Mouse (Mus musculus): Measurements from ENCODE around the gene Ppm1m. TPM values are rescaled to one million over a fixed set of nuclear protein-coding genes. Genes with fewer than 3 reads are reported as not detected.

The Ppm1m gene
- polyA plus RNA-seq, 1 experiment = 42.1 TPM

DNA sequence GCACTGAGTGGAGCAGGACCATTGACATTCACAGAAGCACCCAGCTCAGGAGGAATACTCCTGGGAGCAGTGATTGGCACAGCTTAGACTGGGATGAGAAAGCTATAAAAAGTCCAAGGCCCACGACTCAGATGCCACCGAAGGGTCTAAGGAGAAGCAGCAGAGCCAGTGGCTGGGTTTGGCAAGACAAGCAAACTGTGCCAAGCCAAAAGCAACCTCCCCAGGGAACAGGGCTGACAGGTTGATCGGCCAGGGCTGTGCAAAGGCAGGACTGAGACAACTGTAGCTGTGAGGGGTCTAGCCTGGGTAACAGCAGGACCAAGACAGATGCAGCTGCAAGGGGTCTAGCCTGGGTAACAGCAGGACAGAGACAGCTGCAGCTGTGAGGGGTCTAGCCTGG lies 33.4 kb upstream of the Ppm1m start:
- Histone ChIP-seq H3K4me3 (ENCODE audit: insufficient read depth, low read length) (no peak overlapping the region), H3K27ac (ENCODE audit: insufficient read depth, low read length) (no peak overlapping the region), H3K4me1 (ENCODE audit: control insufficient read depth, insufficient read depth, low read length) (peaks cover 1% of the 10 kb centered on the region; the same call in 1 of the 2 replicates)
- TF ChIP-seq POLR2A (IDR thresholded peaks at IDR 0.05; ENCODE audit: extremely low read depth, insufficient read depth, low read length) (no peak), CTCF (IDR thresholded peaks at IDR 0.05; ENCODE audit: extremely low read depth, insufficient read depth, low read length) (no peak)

DNA sequence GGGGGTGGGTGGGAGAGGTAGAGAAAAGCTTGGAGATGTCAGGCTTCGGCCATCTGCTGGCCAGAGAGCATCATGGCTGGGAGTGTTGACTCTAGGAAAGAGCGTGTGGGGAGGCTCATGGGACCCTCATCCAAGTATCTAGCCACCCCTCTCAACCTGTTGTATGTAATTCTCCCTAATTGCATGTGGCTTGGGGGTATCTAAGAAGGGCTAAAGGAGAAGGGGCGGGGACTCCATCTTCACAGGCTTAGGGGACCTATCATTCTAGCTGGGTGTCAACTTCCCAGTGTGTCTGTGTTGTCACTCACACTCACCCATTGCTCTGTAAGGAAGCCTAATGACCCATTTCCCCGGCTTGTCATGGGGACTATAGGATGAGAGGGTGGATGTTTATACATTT lies 32.3 kb upstream of the Ppm1m start:
- H3K4me1 ChIP-seq (ENCODE audit: control insufficient read depth, insufficient read depth, low read length) = peaks cover 1% of the 10 kb centered on the region; the same call in 1 of the 2 replicates
- H3K27ac ChIP-seq (ENCODE audit: insufficient read depth, low read length) = no peak overlapping the region
- H3K4me3 ChIP-seq (ENCODE audit: insufficient read depth, low read length) = no peak overlapping the region
- 0 out of 2 replicates have a peak, but pooled peaks have one; percentile 9 for TF ChIP-seq CTCF (IDR thresholded peaks at IDR 0.05; ENCODE audit: extremely low read depth, insufficient read depth, low read length)
- TF ChIP-seq POLR2A (IDR thresholded peaks at IDR 0.05; ENCODE audit: extremely low read depth, insufficient read depth, low read length) = no peak

DNA sequence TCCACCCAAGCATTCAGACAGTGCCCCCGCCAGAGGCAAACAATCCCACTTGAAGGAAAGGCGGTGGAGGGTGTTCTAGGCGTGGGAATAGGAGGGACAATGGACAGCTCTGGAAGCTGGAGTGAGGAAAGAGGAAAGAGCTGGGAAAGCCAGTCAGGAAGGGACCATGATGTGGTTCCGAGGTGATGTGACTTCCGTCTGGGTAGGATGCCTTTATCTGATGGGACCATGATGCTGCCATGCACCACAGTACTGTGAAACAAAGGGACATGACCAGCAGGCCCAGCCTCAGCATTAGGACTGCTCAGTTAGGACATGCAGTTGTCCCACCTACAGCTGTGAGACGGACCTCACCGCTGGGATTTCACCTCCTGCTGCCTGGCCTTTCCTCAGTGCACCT lies 31.7 kb upstream of the Ppm1m start:
- TF ChIP-seq POLR2A (IDR thresholded peaks at IDR 0.05; ENCODE audit: extremely low read depth, insufficient read depth, low read length) (no peak), CTCF (IDR thresholded peaks at IDR 0.05; ENCODE audit: extremely low read depth, insufficient read depth, low read length) (no peak)
- Histone ChIP-seq H3K27ac (ENCODE audit: insufficient read depth, low read length) (peak overlapping the region; percentile 13; the same call in 1 of the 2 replicates), H3K4me3 (ENCODE audit: insufficient read depth, low read length) (no peak overlapping the region), H3K4me1 (ENCODE audit: control insufficient read depth, insufficient read depth, low read length) (peaks cover 1% of the 10 kb centered on the region; the same call in 1 of the 2 replicates)

DNA sequence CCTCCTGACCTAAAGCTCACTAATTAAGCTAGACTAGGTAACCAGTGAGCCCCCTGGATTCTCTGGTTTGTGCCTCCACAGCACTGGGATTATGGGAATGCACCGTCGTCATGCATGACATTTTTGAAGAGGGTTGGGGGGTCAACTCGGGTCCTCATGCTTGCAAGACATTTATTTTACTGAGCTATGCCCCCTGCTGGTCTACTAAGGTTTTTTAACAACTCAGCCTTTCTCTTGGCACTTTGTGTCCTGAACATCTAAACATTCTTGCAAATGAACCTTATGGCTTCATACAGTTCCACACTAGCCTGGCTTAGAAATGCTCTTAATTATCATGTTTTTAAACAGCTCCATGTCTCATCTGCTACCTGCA lies 31.2 kb upstream of the Ppm1m start:
- Histone ChIP-seq H3K4me1 (ENCODE audit: control insufficient read depth, insufficient read depth, low read length) (peaks cover 3% of the 10 kb centered on the region; the same call in 1 of the 2 replicates), H3K27ac (ENCODE audit: insufficient read depth, low read length) (no peak overlapping the region; the same call in 1 of the 2 replicates), H3K4me3 (ENCODE audit: insufficient read depth, low read length) (no peak overlapping the region)
- no peak for TF ChIP-seq POLR2A (IDR thresholded peaks at IDR 0.05; ENCODE audit: extremely low read depth, insufficient read depth, low read length)
- peak; percentile 25; the same call in 1 of the 2 replicates for TF ChIP-seq CTCF (IDR thresholded peaks at IDR 0.05; ENCODE audit: extremely low read depth, insufficient read depth, low read length)

DNA sequence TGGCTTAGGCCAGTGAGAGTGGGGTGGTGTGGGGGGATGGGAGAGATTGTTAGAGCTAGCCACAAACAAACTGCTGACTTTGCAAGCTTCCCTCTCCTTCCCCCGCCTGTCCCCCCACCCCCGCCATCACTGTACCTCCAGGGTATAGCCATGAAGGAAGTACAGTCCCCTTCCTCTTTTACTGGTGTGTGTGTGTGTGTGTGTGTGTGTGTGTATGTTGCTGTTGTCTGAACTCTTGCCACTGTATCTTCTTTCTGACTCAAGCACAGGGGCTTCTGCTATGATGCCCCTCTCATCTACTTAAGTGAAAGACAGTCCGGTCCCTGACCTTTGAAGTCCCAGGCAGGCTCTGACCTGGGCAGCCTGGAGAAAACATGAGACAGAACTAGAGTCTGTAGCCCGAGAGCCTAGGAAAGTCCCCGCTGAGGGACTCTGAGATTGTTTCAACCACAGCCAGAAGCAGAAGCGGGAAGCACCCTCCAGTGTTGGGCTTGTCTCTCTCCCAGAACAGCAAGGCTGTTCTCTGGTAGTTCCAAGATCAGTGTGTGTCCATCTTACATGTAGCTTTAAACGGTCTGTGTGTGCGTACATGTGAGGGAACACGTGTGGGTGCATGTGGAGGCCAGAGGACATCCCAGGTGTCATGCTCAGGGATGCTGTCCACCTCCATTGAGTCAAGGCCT lies 30.6 kb upstream of the Ppm1m start:
- Histone ChIP-seq H3K4me3 (ENCODE audit: insufficient read depth, low read length) (no peak overlapping the region), H3K4me1 (ENCODE audit: control insufficient read depth, insufficient read depth, low read length) (peaks cover 3% of the 10 kb centered on the region; the same call in 1 of the 2 replicates), H3K27ac (ENCODE audit: insufficient read depth, low read length) (no peak overlapping the region)
- TF ChIP-seq POLR2A (IDR thresholded peaks at IDR 0.05; ENCODE audit: extremely low read depth, insufficient read depth, low read length) = no peak
- TF ChIP-seq CTCF (IDR thresholded peaks at IDR 0.05; ENCODE audit: extremely low read depth, insufficient read depth, low read length) = no peak

DNA sequence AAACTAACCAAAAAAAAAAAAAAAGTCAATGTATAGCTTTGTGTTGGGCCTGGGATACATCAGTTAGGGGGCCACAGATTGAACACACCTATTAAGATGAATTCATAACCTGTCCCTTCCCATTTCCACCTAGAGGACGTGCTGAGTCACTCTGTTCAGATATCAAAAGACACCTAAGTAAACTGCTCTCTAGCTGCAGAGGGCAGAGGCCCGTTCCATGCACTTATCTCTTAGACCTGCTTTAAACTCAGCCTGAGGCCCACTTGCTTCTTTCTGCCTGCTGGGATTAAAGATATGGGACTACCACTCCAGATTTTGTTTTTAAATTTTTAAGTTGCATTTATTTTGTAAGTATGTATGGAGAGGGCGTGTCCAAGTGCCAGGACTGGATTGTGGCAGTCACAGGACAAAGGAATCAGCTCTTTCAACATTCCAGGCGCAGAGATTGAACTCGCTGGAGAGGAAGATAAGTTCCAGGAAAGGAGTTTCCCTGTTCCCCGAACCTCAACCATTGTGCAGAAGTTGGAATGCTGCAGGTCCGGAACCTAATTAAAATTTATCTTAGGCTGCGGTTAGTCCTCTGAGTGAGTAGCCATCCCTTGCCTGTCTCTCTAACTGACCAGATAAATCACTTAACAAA lies 28.4 kb upstream of the Ppm1m start:
- H3K4me1 ChIP-seq (ENCODE audit: control insufficient read depth, insufficient read depth, low read length) = 0 out of 2 replicates have a peak, but pooled peaks cover 3% of the 10 kb centered on the region
- TF ChIP-seq POLR2A (IDR thresholded peaks at IDR 0.05; ENCODE audit: extremely low read depth, insufficient read depth, low read length) (no peak), CTCF (IDR thresholded peaks at IDR 0.05; ENCODE audit: extremely low read depth, insufficient read depth, low read length) (no peak)
- no peak overlapping the region for H3K4me3 ChIP-seq (ENCODE audit: insufficient read depth, low read length)
- H3K27ac ChIP-seq (ENCODE audit: insufficient read depth, low read length) = no peak overlapping the region

DNA sequence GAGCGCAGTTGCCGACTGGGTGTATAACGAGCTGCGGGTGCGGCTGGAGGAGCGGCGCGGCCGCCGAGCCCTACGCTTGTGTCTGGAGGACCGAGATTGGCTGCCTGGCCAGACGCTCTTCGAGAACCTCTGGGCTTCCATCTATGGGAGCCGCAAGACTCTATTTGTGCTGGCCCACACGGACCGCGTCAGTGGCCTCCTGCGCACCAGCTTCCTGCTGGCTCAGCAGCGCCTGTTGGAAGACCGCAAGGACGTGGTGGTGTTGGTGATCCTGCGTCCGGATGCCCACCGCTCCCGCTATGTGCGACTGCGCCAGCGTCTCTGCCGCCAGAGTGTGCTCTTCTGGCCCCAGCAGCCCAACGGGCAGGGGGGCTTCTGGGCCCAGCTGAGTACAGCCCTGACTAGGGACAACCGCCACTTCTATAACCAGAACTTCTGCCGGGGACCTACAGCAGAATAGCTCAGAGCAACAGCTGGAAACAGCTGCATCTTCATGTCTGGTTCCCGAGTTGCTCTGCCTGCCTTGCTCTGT lies 26.7 kb upstream of the Ppm1m start:
- Histone ChIP-seq H3K4me1 (ENCODE audit: control insufficient read depth, insufficient read depth, low read length) (0 out of 2 replicates have a peak, but pooled peaks cover 3% of the 10 kb centered on the region), H3K4me3 (ENCODE audit: insufficient read depth, low read length) (peak overlapping the region; percentile 23), H3K27ac (ENCODE audit: insufficient read depth, low read length) (no peak overlapping the region)
- TF ChIP-seq POLR2A (IDR thresholded peaks at IDR 0.05; ENCODE audit: extremely low read depth, insufficient read depth, low read length) (0 out of 2 replicates have a peak, but pooled peaks have one; percentile 32), CTCF (IDR thresholded peaks at IDR 0.05; ENCODE audit: extremely low read depth, insufficient read depth, low read length) (no peak)

DNA sequence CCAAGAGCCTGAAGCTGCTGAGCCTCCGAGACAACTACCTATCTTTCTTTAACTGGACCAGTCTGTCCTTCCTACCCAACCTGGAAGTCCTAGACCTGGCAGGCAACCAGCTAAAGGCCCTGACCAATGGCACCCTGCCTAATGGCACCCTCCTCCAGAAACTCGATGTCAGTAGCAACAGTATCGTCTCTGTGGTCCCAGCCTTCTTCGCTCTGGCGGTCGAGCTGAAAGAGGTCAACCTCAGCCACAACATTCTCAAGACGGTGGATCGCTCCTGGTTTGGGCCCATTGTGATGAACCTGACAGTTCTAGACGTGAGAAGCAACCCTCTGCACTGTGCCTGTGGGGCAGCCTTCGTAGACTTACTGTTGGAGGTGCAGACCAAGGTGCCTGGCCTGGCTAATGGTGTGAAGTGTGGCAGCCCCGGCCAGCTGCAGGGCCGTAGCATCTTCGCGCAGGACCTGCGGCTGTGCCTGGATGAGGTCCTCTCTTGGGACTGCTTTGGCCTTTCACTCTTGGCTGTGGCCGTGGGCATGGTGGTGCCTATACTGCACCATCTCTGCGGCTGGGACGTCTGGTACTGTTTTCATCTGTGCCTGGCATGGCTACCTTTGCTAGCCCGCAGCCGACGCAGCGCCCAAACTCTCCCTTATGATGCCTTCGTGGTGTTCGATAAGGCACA lies 26.1 kb upstream of the Ppm1m start:
- TF ChIP-seq POLR2A (IDR thresholded peaks at IDR 0.05; ENCODE audit: extremely low read depth, insufficient read depth, low read length) (no peak), CTCF (IDR thresholded peaks at IDR 0.05; ENCODE audit: extremely low read depth, insufficient read depth, low read length) (no peak)
- H3K4me3 ChIP-seq (ENCODE audit: insufficient read depth, low read length) = peak overlapping the region; percentile 23; the same call in 1 of the 2 replicates
- 0 out of 2 replicates have a peak, but pooled peaks cover 2% of the 10 kb centered on the region for H3K4me1 ChIP-seq (ENCODE audit: control insufficient read depth, insufficient read depth, low read length)
- no peak overlapping the region for H3K27ac ChIP-seq (ENCODE audit: insufficient read depth, low read length)

DNA sequence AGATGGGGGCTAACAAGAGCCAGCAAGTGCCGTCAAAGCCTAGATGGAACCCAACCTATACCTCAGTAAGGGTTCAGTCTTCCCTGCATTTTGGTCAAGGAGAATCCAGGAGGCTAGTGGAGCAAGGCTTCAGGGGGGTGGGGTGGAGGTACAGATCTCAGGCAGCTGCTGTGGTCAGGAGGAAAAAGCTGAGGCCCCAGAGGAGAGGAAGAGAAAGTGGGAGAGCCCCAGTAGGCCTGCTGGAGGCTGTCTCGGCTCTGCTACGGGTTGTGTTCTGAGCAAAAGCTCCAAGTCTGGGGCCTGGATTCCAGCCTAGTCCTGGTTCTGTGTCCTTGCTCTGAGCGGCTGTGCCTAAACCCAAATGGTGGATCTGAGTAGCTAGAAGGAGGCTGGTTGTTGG lies 23.4 kb upstream of the Ppm1m start:
- 0 out of 2 replicates have a peak, but pooled peaks cover 2% of the 10 kb centered on the region for H3K4me1 ChIP-seq (ENCODE audit: control insufficient read depth, insufficient read depth, low read length)
- no peak overlapping the region for H3K27ac ChIP-seq (ENCODE audit: insufficient read depth, low read length)
- TF ChIP-seq POLR2A (IDR thresholded peaks at IDR 0.05; ENCODE audit: extremely low read depth, insufficient read depth, low read length) = no peak
- no peak for TF ChIP-seq CTCF (IDR thresholded peaks at IDR 0.05; ENCODE audit: extremely low read depth, insufficient read depth, low read length)
- H3K4me3 ChIP-seq (ENCODE audit: insufficient read depth, low read length) = no peak overlapping the region
